Mouse (Mus musculus) CH12F3 (cell line): ENCODE data around the gene Ank.

ENCODE experiments used
- in situ Hi-C: fragments of 300-500 bp; cut with MboI; formaldehyde crosslinking; loops from 2 replicates; pipeline ENCODE4 v1.14.3; 2020; ENCODE audit warnings: low sequenced_read_pairs

The Ank gene

DNA sequence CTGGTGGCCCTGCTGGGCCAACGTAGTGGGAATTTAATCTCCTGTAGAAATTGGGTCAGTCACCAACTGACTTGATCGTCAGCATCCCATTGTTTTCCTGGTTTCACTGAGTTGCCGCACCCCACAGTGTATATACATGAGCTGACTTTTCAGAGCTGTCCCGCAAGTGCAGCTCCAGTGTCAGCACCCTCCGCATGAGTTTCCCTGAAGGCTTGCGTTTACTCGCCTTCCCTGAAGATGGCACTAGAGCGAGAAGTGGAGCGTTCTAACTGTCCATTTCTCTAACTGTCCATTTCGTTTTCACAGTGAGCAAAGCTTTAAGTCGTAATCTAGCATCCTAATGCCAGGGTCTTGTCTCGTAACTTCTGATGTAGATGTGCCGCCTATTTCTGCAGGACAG lies 127.2 kb downstream of the Ank start:
- in situ Hi-C loops = no loop called here

DNA sequence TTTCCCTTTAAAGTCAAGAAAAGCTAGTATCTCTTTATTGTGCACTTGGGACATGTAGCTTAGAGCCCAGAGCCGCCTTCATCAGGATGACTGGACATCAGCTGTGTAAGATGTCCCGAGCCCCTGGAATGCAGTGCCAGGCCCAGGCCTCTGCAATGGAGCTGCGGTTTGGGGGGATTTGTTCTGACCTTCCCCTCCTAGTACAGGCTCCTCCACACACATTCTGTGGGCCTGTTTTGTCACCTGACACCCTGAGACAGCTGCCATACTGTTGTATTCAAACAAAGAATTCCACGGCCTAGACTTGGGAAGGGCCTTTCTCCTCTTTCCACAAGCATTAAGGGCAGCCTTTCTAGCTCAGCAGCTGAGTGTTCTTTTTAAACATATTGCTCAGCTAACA lies 128.5 kb downstream of the Ank start:
- in situ Hi-C loops = no loop called here

DNA sequence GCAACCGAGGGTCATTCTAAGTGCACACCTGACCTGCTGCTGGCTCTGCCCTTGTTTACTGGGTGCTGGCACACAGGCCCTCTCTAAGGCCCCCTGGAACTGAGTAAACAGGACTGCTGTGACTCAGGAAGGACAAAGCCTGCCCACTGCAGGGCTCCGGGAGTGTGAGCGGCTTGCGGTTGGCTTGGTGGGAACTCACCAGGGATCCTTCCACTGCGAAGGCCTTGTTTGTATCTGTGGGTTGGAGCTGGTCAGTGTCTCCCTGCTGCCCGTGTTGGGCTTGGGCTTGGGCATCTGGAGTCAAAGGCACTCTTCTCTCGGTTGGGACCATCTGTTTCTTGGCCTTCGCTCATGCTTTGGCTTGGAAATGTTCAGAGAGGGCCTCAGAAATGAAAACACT lies 129.1 kb downstream of the Ank start:
- in situ Hi-C loops = no loop called here

DNA sequence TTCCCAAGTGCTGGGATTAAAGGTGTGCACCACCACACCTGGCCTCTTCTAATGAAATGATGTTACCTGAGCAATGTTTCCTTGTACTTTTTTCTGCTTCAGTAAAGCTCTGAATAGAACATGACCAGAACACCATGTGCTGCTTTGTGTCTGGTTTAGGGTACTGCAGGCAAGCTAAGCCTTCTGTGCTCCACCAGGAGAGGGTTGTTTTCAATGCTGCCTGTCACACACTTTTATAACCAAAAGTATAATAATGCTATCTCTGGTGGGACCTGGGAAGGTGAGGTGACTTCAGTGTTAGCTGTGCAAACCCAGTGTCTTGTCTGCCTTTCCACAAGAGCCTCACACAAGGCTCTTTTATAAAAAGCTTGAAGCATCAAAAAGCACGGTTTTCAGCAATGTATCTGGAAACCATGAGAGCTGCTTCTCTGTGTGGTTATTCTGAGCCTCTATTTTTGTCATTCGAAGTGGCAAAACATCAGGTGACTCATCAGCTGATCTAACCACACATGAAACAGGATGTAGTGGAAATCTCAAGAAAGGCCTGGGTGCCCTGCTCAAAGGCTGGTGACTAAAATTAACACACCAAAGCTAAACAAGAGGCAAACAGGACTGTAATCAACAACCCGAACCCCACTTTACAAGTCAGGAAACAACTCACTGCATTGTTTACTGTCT lies 130.1 kb downstream of the Ank start:
- in situ Hi-C loops = no loop called here

DNA sequence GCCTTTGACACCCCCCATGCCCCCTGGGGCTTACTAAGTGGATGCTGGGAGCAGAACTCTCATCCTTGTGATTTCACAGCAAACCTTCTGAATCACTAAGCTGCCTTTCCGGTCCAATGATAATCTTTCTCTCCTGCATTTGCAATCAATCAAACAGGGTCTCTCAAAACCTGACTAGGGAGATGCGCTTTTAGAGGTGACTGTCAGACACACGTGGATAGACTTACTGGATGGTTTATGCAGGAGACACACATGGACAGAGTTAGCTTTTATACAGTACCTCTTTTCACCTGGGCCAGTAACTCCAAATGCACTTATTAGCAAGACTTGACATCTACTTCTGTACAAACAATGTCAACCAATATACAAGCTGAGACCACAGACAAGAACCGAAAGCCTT lies 131.0 kb downstream of the Ank start:
- in situ Hi-C loops = no loop called here

DNA sequence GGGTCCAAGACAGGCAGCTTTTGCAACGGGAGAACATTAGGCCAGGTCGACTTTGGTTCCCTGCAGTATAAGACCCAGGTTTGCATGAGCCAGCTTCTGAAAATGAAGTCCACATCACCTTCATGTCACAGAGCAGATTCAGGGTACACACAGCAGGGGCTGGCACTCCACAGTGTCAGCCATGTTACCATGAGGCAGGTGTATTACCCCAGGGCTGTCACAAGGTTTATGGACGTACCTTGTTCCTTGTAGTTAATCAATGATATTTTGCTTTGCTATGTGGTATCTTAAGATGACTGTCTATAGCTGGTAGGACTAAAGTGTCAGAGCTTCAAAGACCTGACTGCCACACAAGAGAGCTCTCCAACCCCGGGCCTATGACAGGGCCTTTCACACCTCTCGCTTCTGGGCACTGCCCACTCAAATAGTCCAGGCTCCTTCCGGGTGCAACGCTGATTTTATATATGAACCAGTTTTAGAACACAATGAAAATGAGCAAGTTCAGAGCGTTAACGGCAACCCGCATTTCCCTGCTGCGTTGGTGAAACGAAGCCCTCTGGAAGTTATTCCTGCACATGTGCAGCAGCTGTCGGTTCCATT lies 132.4 kb downstream of the Ank start:
- in situ Hi-C loops = no loop called here

DNA sequence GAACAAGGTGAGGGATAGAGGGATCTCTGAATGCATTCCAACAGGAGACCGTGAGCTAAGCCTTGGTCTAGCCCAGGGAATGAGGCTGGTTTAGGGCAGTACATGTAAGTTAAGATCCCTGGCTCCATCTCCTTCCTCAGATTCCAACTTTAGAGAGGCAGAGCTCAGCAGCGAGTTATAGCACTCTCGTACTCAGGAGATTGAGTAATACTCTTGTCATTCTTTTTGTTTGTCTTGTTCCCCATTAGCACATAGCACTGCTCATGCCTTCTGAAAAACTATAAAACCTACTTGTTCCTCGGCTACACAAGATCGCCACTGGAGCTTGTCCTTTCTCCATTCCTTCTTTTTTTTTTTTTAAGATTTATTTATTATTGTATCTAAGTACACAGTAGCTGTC lies 134.0 kb downstream of the Ank start:
- in situ Hi-C loops = no loop called here

DNA sequence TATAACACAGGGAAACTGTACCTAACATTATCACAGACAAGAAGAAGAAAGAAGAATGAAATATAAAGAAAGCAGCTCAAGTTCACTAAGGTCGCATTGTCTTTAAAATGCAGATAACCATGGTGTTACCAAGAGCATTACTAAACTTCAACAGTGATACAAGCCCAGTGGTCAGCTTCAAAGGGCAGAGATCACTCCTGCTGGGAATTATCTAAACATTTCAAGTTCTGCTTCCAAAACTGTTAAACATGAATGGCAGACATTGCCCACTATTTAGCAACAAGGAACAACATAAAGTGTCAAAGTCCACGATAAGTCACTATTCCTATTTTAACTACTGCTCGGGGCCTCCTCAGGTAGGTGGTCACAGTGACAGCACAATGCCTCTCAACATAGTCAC lies 138.1 kb downstream of the Ank start:
- in situ Hi-C loops = no loop called here

DNA sequence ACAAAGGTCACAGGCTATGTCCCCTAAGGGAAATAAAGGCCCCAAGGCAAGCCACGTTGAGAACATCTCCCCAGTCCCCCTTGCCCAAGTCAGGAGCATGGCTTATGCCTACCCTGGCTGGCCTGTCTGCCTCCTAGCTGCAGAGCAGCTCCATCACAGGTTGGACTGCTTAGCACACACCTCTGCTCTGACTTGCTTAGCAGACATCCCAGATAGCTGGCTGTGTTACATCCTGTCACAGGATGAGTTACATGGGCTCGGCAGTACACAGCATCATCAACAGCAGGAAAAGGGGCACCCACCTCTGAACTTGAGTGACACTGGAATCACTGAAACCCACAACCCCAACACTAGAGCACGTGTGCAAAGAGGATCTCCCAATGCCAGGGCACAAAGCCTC lies 138.8 kb downstream of the Ank start:
- in situ Hi-C loops = no loop called here

DNA sequence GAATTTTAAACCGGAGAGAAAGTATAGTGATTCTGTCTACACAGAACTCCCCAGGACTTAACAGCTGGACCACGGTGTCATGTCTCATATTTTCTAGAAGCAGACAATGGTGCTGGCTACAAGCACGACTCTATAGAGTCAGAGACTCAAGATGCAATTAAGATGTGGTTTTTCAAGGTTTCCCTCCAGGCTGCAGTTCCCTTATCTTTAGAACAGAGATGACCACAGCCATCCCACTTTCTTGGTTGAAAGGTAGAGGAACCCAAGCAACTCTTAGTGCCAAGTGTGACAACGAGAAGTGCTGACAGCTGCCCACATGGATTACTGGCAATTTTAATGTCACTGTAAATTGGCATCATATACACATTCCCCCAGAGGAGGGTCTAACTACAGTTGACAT lies 143.1 kb downstream of the Ank start:
- in situ Hi-C loops = no loop called here

DNA sequence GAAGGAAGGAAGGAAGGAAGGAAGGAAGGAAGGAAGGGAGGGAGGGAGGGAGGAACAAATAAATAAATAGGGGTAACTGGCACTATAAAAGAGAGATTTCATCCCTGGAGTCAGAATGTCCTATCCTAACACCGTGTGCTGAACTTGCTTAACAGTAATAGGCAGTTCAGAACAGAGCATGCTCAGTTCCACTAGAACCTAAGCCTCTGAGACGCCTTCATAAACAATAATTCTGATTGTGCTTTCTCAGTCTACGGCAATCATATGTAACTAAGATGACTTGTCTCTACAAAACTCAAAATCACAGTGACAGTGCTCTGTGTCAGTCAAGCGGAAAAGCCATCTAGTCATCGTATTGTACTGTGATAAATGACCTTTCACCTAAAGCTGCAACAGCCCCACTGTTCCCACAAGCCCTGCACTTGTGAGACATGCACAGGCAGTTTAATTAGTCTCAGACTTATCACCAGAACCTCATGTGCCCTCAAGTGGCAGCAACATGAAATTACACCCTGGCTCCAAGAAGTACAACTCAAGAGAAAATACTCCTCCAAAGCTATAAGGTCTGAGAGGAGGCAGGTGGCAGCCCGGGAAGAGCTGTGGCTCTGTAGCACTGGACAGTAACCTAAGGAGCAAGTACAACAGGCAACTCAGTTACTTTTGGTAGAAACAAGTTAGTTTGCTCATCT lies 146.2 kb downstream of the Ank start:
- in situ Hi-C loops = no loop called here

DNA sequence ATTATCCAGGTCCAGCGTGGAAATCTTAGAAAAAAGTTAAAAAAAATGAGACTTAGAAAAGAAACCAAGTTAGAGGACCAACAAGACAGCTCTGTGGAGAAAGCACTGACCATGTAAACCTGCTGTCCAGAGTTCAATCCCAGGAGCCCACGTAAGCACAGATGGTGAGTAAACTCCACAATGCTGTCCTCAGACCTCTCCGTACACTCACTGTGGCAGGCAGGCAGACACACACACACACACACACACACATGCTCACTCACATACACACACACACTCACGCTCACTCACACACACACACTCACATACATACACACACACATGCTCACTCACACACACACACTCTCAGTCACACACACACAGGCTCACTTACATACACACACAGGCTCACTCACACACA lies 146.8 kb downstream of the Ank start:
- in situ Hi-C loops = no loop called here

DNA sequence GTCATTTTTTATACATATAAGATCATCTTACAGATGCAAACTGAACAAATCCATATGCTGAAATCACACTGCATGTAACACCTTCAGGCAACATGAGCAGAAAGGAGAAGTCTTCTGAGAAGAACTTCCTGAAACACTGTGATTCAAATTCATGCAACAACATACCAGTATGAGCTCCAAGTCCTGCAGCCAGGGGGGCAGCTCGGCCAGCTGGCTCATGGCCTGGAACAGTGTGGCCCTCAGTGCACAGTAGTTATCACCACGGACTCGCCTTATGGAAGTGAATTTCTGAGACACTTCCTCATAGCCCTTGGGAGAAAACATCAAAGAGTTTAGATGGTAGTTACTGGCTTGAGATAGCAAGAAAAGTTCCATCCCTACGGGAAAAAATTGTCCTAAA lies 149.7 kb downstream of the Ank start:
- in situ Hi-C loops = no loop called here

DNA sequence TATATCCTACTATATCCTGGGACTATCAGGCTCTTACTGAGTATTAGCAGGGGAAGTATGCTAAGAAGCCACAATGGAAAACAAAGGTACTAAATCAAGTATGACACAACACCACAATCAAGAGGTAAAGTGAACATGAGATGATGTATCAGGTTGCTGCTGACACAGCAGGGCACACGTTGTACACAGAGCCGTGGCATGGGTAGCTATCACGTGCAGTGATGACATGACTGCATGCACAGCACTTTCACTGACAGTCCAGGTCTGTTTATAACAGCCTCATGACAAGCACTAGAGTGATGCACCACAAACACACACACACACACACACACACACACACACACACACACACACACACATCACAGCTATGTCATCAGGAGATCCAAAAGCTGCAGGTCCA lies 150.8 kb downstream of the Ank start:
- in situ Hi-C loops = no loop called here

DNA sequence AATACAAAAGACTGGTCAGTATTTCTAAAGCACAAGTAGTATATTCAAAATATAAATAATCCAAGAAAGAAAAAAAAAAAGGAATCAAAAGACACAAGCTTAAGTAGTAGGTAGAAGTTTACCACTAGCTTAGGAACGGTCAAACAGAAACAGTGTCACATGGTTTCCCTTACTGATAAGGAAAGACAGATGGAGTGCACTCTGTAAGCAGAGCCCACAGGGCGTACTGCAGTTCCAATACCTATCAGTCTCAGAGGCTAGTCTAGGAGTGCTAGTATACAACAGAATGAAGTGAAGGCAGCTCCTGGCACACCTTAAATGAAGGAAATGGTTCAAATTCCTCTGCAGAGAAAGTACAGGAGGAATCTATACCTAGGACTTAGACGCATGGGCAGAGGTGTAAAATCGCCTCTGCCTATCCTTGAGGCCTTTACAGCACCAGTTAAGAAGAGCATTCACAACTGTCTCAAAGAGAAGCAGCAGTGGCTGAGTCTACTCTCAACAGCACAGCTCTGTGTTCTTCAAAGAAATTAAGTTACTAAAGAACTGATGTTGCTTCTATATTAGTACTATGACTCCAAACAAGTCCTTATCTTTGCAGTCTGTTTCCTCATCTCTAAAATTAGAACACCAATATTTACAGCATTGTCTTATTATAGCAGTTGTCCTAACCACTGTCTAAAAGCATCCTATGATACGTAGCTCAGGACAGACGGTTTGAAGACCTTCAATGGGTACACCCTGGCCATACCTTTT lies 152.5 kb downstream of the Ank start:
- in situ Hi-C loops = no loop called here

DNA sequence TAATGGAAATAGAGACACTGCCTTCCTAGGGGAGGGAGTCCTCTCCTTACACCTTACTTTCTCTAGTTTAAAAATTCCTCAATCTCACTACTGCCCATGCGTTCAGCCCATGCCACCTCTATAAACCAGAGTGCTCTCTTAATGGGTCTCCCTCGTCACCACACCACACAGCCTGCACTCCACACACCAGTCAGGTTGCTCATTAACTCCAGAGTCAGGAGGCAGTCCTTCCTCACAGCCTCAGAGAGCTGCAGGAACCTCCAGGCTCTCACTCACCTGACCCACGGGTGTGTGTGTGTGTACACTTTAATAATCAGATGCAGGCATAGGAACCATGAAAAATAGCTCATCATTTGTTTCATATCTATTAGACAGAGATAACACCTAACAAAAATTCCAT lies 153.2 kb downstream of the Ank start:
- in situ Hi-C loops = no loop called here

DNA sequence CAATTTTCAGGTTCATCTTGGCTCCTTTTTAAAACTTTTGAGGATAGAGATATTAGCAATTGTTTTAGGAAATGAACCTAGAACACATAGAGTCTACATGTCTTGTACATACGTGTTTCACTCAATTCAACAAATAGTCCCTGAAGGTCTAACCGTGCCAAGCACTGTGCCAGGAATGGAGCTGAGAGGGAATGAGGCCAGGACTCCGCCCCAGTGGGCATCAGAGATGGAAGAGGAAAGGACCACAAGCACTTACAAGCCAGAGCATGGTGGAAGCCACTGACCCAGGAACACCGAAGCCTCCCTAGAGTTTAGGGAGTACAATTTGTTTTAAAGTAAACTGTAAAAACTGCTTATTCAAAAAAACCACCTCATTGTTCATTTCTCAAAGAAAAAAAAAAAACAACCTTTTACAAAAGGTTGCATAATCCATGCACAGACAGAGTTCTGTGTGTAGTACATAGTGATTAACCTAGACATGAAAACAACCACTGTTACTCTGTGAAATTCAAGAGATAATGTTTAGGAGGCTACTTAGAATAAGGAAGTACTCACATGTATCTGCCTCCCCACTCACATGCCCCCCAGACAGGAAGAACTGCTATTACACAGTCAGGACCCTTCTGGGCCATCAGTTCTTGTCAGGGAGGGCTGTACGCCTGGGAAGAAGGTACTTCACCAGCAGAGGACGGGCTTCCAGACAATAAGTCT lies 154.2 kb downstream of the Ank start:
- in situ Hi-C loops = no loop called here

DNA sequence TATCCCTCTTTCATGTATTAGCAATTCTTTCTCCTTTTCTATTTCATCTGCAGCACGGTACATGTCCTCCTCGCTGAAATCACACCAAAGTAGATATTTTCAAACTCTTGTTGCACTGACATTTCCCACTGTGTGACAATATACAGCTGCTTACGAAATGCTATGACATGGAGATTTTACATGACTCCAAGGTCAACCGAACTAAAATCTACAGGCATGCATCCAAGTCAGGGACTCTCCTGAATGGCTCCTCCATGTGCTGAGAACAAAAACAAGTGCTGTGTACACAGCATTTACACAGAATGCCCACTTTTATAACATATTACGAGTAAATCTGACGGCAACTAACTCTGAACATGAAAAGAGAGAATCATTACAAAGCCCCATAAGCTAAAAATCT lies 156.8 kb downstream of the Ank start:
- in situ Hi-C loops = no loop called here

DNA sequence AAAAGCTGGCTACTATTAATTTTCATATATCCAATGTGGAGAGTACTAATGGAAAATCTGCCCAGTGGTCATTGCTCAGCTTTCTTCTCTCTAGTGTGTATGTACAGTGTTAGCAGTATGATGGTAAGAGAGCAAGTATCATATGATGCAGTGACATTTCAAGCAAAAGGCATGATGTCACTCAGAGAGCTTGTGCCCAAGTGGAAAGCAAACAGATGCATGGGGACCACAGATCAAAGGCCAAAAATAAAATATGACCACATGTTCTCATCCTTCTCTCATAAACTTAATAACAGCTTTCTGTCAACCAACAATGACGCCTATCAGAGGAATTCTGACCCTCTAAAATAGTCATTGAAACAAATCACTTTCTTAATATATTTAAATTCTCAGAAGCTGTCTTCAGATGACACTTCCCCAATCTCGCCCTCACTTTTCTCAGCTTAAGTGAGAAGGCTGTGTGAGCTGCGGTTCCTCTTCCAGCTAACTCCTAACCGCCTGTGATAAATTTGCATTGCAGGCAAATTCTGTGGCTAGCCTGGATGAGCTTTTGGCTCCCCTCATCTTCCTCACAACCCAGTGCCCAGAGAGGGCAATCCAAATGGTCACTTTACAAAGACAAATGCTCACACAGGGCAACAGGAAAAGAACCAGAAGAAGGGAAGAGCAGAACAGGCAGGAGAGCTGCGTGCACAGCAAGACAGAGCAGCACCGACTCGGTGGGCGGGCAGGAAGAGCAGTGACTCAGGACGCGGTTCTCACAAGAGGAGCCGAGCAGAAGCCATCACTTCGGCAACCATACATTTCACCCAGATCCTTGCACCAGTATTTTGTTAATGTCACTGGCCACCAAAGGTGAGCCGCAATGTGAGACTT lies 158.8 kb downstream of the Ank start:
- in situ Hi-C loops = no loop called here

DNA sequence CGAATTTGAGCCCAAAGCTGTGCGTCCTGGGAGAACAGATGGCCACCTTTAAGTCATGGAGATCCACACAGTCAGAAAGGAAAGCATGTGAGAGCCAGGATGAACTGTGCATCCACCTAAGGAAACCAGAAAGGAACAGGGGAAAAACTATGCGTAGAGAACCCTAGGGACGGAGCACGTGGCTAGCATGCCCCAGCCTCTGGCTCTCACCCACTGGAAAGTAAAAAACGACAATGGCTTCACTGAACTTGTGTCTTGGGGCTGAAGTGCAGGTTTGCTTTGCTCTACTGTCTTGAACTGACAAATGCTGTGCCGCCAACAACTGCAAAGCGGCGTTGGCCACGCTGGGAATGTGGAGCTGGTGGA lies 159.4 kb downstream of the Ank start:
- in situ Hi-C loops = no loop called here
